Mouse (Mus musculus) c-Kit-positive CD71-negative TER-119-negative erythroid progenitor cells, embryonic 14.5 days (primary cell): Measurements from ENCODE around the gene Ranbp3l.

Experiments
- DNase-seq: peaks from one replicate; pipeline ENCODE4 v3.0.0-alpha.2; 2013; ENCODE audit warnings: low read depth

Gene Ranbp3l

GRCm38 (mm10) chr15:9094366-9094750 lies 126.6 kb downstream of the Ranbp3l start:
- no peak for DNase-seq

GRCm38 (mm10) chr15:9096865-9097264 lies 129.1 kb downstream of the Ranbp3l start:
- DNase-seq = no peak

- DNase-seq = no peak
Measured at GRCm38 (mm10) chr15:9100446-9101077, 132.8 kb downstream of the Ranbp3l start.

- DNase-seq = no peak
Measured at GRCm38 (mm10) chr15:9106303-9107074, 138.7 kb downstream of the Ranbp3l start.

- no peak for DNase-seq
Measured at GRCm38 (mm10) chr15:9110526-9111347, 143.0 kb downstream of the Ranbp3l start.

GRCm38 (mm10) chr15:9111648-9112047 lies 143.9 kb downstream of the Ranbp3l start:
- DNase-seq = no peak

- no peak for DNase-seq
Measured at GRCm38 (mm10) chr15:9113556-9113955, 145.8 kb downstream of the Ranbp3l start.

- DNase-seq = no peak
Measured at GRCm38 (mm10) chr15:9114131-9114530, 146.4 kb downstream of the Ranbp3l start.

- DNase-seq = no peak
Measured at GRCm38 (mm10) chr15:9114599-9114998, 146.8 kb downstream of the Ranbp3l start.
